Mouse (Mus musculus) left cerebral cortex, postnatal 14 days (tissue): ENCODE measurements at regions not wholly inside any gene's neighbourhood (a gene's known extent, or its start where the extent isn't known, plus 50 kb on each side); places are given as distances from the start of the nearest gene placed in this dataset.

Source experiments
- DNase-seq, 2 experiments: peaks; one replicate each; pipeline ENCODE4 v3.0.0; 2021 to 2022; ENCODE audit warnings: low spot score in 2 of 2, mixed read lengths in 1 of 2
- intact Hi-C: fragments of 180-260 bp; cut with DNase I; formaldehyde crosslinking; loops from one replicate; pipeline ENCODE4 v1.15.1; 2025

- no peak for DNase-seq
- intact Hi-C loops, result no loop called here
Measured at GRCm38 (mm10) chr13:64594376-64594775, 96.8 kb upstream of the Fam240b start.

- DNase-seq, result no peak
- intact Hi-C loops, result loop anchor here (10.0 kb wide), 1 partner anchor 129 kb away; no protein-coding TSS in a partner anchor
Measured at GRCm38 (mm10) chr13:64573711-64574110, 76.1 kb upstream of the Fam240b start.

GRCm38 (mm10) chr13:64568876-64569275 is 71.3 kb upstream of the Fam240b start:
- no peak for DNase-seq
- intact Hi-C loops, result no loop called here

GRCm38 (mm10) chr13:64566966-64567708 is 69.5 kb upstream of the Fam240b start:
- DNase-seq, result no peak
- intact Hi-C loops, result no loop called here

- intact Hi-C loops, result no loop called here
- DNase-seq, result no peak
Measured at GRCm38 (mm10) chr13:64565791-64566190, 68.2 kb upstream of the Fam240b start.
